Mouse (Mus musculus) myocyte (in vitro differentiated cells): ENCODE data around the gene Pigz. TPM values are rescaled to one million over a fixed set of nuclear protein-coding genes. Genes with fewer than 3 reads are reported as not detected.

Experiments used
- H3K27me3 ChIP-seq: one replicate; pipeline ENCODE4 v1.6.1; 2011; ENCODE audit not compliant: control insufficient read depth, insufficient read depth, insufficient read length
- H3K36me3 ChIP-seq: one replicate; pipeline ENCODE4 v1.6.1; 2011; ENCODE audit not compliant: control insufficient read depth, insufficient read depth
- H3K4me2 ChIP-seq: one replicate; pipeline ENCODE4 v1.6.1; 2011; ENCODE audit warnings: low read depth, control low read depth
- H3K4me3 ChIP-seq: one replicate; pipeline ENCODE4 v1.5.1; 2011; ENCODE audit warnings: mild to moderate bottlenecking, control low read depth, moderate library complexity
- H3K79me2 ChIP-seq: one replicate; pipeline ENCODE4 v1.6.1; 2011; ENCODE audit not compliant: control insufficient read depth, insufficient read depth
- H3ac ChIP-seq: one replicate; pipeline ENCODE4 v1.6.1; 2011; ENCODE audit not compliant: control insufficient read depth, insufficient read length
- CEBPB ChIP-seq: IDR thresholded peaks from 2 replicates; pipeline ENCODE4 v1.6.1; 2011; ENCODE audit warnings: mild to moderate bottlenecking, moderate library complexity; ENCODE audit not compliant: poor library complexity, insufficient read depth, severe bottlenecking
- E2F4 ChIP-seq: IDR thresholded peaks from one replicate; pipeline ENCODE4 v1.6.1; 2011; ENCODE audit warnings: mild to moderate bottlenecking, control low read depth, moderate library complexity; ENCODE audit not compliant: insufficient read depth
- MAX ChIP-seq: IDR thresholded peaks from one replicate; pipeline ENCODE4 v1.6.1; 2011; ENCODE audit warnings: low read depth, mild to moderate bottlenecking, control low read depth
- MYOD1 ChIP-seq, 3 experiments: IDR thresholded peaks; one replicate each; pipeline ENCODE4 v1.6.1; 2011; ENCODE audit warnings: control low read depth in 2 of 3, low read depth in 2 of 3, mild to moderate bottlenecking in 2 of 3, moderate library complexity in 1 of 3; ENCODE audit not compliant: insufficient read length in 2 of 3, control insufficient read depth in 1 of 3
- MYOG ChIP-seq, 3 experiments: IDR thresholded peaks; one replicate each; pipeline ENCODE4 v1.6.1; 2011; ENCODE audit warnings: control low read depth in 2 of 3, low read depth in 2 of 3, mild to moderate bottlenecking in 2 of 3; ENCODE audit not compliant: insufficient read length in 2 of 3, control insufficient read depth in 1 of 3, insufficient read depth in 1 of 3
- POLR2A ChIP-seq: IDR thresholded peaks from one replicate; pipeline ENCODE4 v1.6.1; 2011; ENCODE audit warnings: low read depth, mild to moderate bottlenecking, control low read depth, moderate library complexity; ENCODE audit not compliant: insufficient read length
- POLR2AphosphoS2 ChIP-seq: IDR thresholded peaks from one replicate; pipeline ENCODE4 v1.6.1; 2011; ENCODE audit warnings: low read depth, control low read depth; ENCODE audit not compliant: insufficient read length
- REST ChIP-seq: IDR thresholded peaks from one replicate; pipeline ENCODE4 v1.6.1; 2011; ENCODE audit warnings: mild to moderate bottlenecking, control low read depth, moderate library complexity; ENCODE audit not compliant: insufficient read depth, insufficient read length
- SRF ChIP-seq: IDR thresholded peaks from one replicate; pipeline ENCODE4 v1.6.1; 2011; ENCODE audit warnings: low read depth; ENCODE audit not compliant: control insufficient read depth, insufficient read length
- TCF12 ChIP-seq: IDR thresholded peaks from one replicate; pipeline ENCODE4 v1.6.1; 2011; ENCODE audit warnings: mild to moderate bottlenecking, control low read depth; ENCODE audit not compliant: poor library complexity, insufficient read depth, severe bottlenecking
- TCF3 ChIP-seq: IDR thresholded peaks from one replicate; pipeline ENCODE4 v1.6.1; 2011; ENCODE audit warnings: low read depth, control low read depth; ENCODE audit not compliant: insufficient read length
- USF1 ChIP-seq: IDR thresholded peaks from one replicate; pipeline ENCODE4 v1.6.1; 2011; ENCODE audit warnings: low read depth, mild to moderate bottlenecking, control low read depth, moderate library complexity
- polyA plus RNA-seq: library from polyadenylated mRNA; unstranded; fragments of >200 nt; fragmentation: generic; extraction: Trizol; gene quantifications from one replicate; pipeline ENCODE4 v1.2.1, GENCODE M21; 2012; ENCODE audit warnings: missing spikeins

Pigz gene
- polyA plus RNA-seq, 1 experiment = 0.07 TPM

DNA sequence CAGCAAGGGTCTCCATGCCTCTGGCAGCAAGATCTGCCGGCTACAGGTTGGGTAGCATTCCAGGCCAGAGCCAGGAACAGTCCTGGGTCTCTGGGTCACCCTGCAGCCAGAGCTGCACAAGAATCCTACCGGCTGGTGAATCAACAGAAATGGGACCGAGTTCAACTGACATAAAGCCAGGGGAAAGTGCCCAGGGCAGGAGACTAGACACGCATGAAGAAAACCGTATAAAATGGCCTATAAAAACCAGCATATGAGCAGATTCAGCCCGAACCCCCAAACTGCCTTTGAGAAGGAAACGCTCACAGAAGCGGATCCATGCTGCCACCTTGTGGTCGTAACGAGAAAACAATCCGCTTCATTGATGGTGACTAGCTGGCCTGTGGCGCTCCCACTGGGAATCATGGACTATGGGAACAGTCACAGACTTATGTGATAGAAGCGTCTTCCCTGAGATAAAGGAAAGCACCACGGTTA is 15.4 kb upstream of the Pigz start:
- Histone ChIP-seq H3K4me3 (no peak overlapping the region), H3ac (no peak overlapping the region), H3K36me3 (no peaks in the 10 kb centered on the region), H3K4me2 (peak overlapping the region; percentile 74), H3K79me2 (no peaks in the 10 kb centered on the region), H3K27me3 (peaks cover 4% of the 10 kb centered on the region)
- TF ChIP-seq USF1 (no peak), MAX (no peak), TCF3 (no peak), MYOD1 (IDR thresholded peaks at IDR 0.05; ENCODE audit: control insufficient read depth in 1 of 3, insufficient read length in 2 of 3, low read depth in 2 of 3) (no peak), SRF (no peak), TCF12 (no peak), MYOG (IDR thresholded peaks at IDR 0.05; ENCODE audit: control insufficient read depth in 1 of 3, insufficient read depth in 1 of 3, insufficient read length in 2 of 3, low read depth in 2 of 3) (no peak), CEBPB (no peak), E2F4 (no peak), POLR2A (no peak), POLR2AphosphoS2 (no peak), REST (no peak)

DNA sequence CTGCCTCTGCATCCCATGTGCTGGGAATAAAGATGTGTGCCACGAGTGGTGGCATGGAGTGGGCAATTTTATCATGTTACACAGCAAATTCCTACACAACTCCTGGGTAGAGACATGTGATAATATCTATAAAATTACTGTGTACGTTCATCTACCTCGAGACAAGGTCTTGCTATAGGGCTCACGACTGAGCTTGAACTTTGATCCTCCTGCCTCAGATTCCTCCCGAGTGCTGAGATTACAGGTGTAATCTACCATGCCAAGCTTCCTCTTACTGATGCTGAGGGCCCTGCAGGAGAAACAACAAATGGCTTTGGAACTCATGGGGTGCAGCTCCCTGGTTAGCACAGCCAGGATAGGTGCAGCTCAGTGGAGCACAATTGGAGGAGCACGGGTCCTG is 9.3 kb upstream of the Pigz start:
- TF ChIP-seq E2F4 = no peak
- TF ChIP-seq POLR2AphosphoS2 = no peak

DNA sequence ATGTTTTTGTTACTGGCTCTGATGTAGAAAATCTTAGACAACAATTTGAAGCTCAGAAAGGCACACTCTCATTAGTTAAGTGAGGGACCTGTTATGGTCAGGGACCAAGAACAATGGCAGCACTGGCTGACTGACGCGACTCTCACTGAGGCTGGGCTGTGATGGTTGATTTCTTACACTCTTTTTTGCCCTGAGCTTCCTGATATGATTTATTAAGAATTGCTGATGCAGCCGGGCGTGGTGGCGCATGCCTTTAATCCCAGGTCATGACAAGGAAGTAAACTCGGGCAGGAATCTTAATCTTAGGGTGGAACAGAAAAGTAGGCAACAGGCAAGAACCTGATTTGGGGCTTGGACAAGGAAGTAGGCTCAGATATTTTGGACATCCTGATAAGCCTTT is 7.6 kb upstream of the Pigz start:
- Histone ChIP-seq H3K36me3 (no peaks in the 10 kb centered on the region), H3K4me2 (no peak overlapping the region), H3K79me2 (no peaks in the 10 kb centered on the region), H3K27me3 (peaks cover 4% of the 10 kb centered on the region), H3ac (no peak overlapping the region), H3K4me3 (no peak overlapping the region)
- TF ChIP-seq MAX (no peak), E2F4 (no peak), MYOG (IDR thresholded peaks at IDR 0.05; ENCODE audit: control insufficient read depth in 1 of 3, insufficient read depth in 1 of 3, insufficient read length in 2 of 3, low read depth in 2 of 3) (no peak), POLR2A (no peak), TCF3 (no peak), TCF12 (no peak), CEBPB (no peak), SRF (no peak), USF1 (no peak), POLR2AphosphoS2 (no peak), REST (no peak), MYOD1 (IDR thresholded peaks at IDR 0.05; ENCODE audit: control insufficient read depth in 1 of 3, insufficient read length in 2 of 3, low read depth in 2 of 3) (no peak)

More for the DNA sequence above, 9.3 kb upstream of the Pigz start:
- H3ac ChIP-seq = no peak overlapping the region
- no peak overlapping the region for H3K4me3 ChIP-seq
- H3K36me3 ChIP-seq = no peaks in the 10 kb centered on the region
- no peak overlapping the region for H3K4me2 ChIP-seq
- H3K79me2 ChIP-seq = no peaks in the 10 kb centered on the region
- H3K27me3 ChIP-seq = peaks cover 4% of the 10 kb centered on the region

DNA sequence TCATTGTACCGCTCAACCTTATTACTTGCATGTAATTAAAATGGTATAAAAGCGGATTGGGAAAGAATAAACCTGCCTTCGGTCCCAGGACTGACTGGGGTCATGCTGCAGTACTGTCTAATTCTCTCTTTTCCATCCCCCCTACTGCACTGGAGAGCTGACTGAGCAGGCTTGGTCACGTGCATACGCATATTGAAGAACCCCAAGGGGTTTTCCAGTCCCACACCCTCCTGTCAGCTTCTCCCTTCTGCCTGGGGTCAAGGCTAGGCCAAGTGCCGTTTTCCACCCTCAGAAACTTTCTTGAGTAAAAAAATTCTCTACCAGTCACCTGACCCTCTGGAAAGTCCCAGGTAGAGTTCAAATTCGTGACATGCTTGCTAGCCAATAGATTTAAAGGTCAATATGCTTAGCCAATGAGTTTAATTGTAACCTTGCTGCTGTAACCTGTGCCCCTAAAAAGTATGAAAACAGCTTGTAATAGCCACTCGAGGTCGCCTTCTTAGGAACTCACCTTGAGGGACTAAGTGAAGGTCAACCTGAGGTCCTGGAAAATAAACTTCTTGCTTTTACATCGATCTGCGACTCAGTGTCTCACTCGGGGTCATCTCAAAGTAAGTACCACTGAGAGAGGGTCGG is 7.0 kb upstream of the Pigz start:
- H3K79me2 ChIP-seq = no peaks in the 10 kb centered on the region
- H3ac ChIP-seq = no peak overlapping the region

More for the DNA sequence above, 7.0 kb upstream of the Pigz start:
- no peak overlapping the region for H3K4me2 ChIP-seq
- H3K36me3 ChIP-seq = no peaks in the 10 kb centered on the region
- H3K4me3 ChIP-seq = no peak overlapping the region
- peaks cover 4% of the 10 kb centered on the region for H3K27me3 ChIP-seq
- TF ChIP-seq MYOD1 (IDR thresholded peaks at IDR 0.05; ENCODE audit: control insufficient read depth in 1 of 3, insufficient read length in 2 of 3, low read depth in 2 of 3) (no peak), TCF3 (no peak), REST (no peak), USF1 (no peak), MAX (no peak), E2F4 (no peak), SRF (no peak), CEBPB (no peak), MYOG (IDR thresholded peaks at IDR 0.05; ENCODE audit: control insufficient read depth in 1 of 3, insufficient read depth in 1 of 3, insufficient read length in 2 of 3, low read depth in 2 of 3) (no peak), TCF12 (no peak), POLR2AphosphoS2 (no peak), POLR2A (no peak)
